Mouse (Mus musculus): Measurements from ENCODE around the gene Capn15. TPM values are rescaled to one million over a fixed set of nuclear protein-coding genes. Genes with fewer than 3 reads are reported as not detected.

Gene Capn15
- total RNA-seq, 2 experiments from 2014 or later, result 15.8 to 16.2 TPM

GRCm38 (mm10) chr17:25998425-25998824 lies 12.8 kb upstream of the Capn15 start:
- no peak for DNase-seq

GRCm38 (mm10) chr17:25993489-25993888 lies 7.9 kb upstream of the Capn15 start:
- DNase-seq, result no peak

GRCm38 (mm10) chr17:25992274-25992673 lies 6.7 kb upstream of the Capn15 start:
- no peak for DNase-seq

GRCm38 (mm10) chr17:25990331-25990730 lies 4.7 kb upstream of the Capn15 start:
- DNase-seq, result no peak

- no peak for DNase-seq
These were observed 865 bp downstream of the Capn15 start for GRCm38 (mm10) chr17:25984556-25985305.

- DNase-seq, result no peak
These were observed 1.5 kb downstream of the Capn15 start for GRCm38 (mm10) chr17:25984066-25984465.

- DNase-seq, result no peak
These were observed 2.7 kb downstream of the Capn15 start for GRCm38 (mm10) chr17:25982913-25983312.

GRCm38 (mm10) chr17:25980854-25981253 lies 4.7 kb downstream of the Capn15 start:
- DNase-seq, result peak; percentile 56

GRCm38 (mm10) chr17:25979829-25980738 lies 5.5 kb downstream of the Capn15 start:
- no peak for DNase-seq

- DNase-seq, result no peak
These were observed 14.5 kb downstream of the Capn15 start for GRCm38 (mm10) chr17:25970954-25971707.

- DNase-seq, result no peak
These were observed 15.1 kb downstream of the Capn15 start for GRCm38 (mm10) chr17:25970448-25970847.

- no peak for DNase-seq
These were observed 17.4 kb downstream of the Capn15 start for GRCm38 (mm10) chr17:25968176-25968575.

- peak; percentile 33 for DNase-seq
These were observed 17.9 kb downstream of the Capn15 start for GRCm38 (mm10) chr17:25967652-25968051.

- no peak for DNase-seq
These were observed 21.3 kb downstream of the Capn15 start for GRCm38 (mm10) chr17:25964271-25964670.

GRCm38 (mm10) chr17:25962413-25962905 lies 23.1 kb downstream of the Capn15 start:
- DNase-seq, result no peak

GRCm38 (mm10) chr17:25961566-25961965 lies 24.0 kb downstream of the Capn15 start:
- DNase-seq, result no peak

GRCm38 (mm10) chr17:25959630-25960467 lies 25.7 kb downstream of the Capn15 start:
- no peak for DNase-seq

- DNase-seq, result no peak
These were observed 26.7 kb downstream of the Capn15 start for GRCm38 (mm10) chr17:25958771-25959494.

- no peak for DNase-seq
These were observed 28.0 kb downstream of the Capn15 start for GRCm38 (mm10) chr17:25957586-25958051.

- no peak for DNase-seq
These were observed 29.0 kb downstream of the Capn15 start for GRCm38 (mm10) chr17:25956631-25957030.

Measured in adrenal gland, postnatal 10 days (tissue).